Mouse (Mus musculus) layer of hippocampus, adult 9-10 months (tissue): ENCODE measurements around the gene Tmc4.

Source experiments
- DNase-seq: peaks from one replicate; pipeline ENCODE4 v3.0.0; 2022; ENCODE audit warnings: low spot score

The Tmc4 gene

DNA sequence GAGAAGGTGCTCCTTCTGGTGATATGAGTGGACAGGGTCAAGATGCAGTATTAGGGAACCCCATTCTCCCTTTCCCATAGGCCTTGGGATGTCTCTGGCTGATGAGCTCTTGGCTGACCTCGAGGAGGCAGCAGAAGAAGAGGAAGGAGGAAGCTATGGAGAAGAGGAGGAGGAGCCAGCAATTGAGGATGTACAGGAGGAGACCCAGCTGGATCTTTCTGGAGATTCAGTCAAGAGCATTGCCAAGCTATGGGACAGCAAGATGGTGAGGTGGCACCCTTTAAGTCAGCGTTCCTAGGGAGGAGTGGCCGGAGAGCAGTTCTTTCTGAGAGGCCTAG is 46.9 kb downstream of the Tmc4 start:
- no peak for DNase-seq

DNA sequence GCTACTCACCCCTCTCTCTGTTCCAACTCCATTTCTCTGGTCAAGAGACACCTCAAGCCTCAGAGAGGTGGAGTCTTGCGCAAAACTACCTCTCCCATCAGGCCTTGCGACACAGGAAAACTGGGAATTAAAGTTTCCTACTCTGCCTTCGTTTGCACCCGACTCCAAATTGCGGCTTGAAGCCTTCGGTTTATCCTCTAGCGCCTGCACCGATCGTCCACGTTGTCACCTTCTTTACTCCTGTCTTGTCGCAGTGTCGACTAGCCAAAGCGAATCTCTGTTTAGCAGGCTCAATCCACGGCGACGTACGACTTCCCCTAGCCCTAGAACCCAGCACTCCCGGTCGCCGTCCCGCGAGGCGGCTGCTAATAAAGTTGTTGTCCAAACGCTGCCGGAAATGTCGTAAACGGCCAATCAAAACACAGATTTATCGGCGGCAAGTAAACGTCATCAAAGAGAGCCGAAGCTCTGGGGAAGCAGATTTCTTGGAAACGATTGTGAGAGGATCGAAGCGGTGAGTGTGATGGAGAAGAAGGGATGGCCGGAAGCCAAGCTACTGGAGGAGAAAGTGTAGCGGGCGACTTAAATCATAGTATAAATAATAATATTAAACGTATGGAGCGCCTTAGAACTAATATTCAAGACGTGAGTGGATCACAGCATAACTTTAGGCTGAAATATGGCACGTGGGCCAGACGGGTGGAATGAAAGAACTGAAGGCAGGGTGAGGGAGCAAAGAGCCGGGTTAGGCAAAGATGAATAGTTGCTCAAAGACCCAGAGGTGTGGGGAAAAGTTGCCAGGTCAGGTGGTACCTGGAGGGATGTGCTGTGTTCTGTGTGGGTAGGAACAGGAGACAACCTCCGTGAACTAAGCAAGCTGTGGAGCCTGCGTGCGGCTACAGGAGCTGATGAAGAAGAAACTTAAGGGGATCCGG is 47.5 kb downstream of the Tmc4 start, which contains the start of the genes Tfpt and Prpf31:
Gene Tfpt, minus strand, starts transcription at position 387 of the 935 bp plus-strand sequence.
Gene Prpf31, plus strand, starts transcription at position 443 of the 935 bp plus-strand sequence.
- peak; percentile 93 for DNase-seq

DNA sequence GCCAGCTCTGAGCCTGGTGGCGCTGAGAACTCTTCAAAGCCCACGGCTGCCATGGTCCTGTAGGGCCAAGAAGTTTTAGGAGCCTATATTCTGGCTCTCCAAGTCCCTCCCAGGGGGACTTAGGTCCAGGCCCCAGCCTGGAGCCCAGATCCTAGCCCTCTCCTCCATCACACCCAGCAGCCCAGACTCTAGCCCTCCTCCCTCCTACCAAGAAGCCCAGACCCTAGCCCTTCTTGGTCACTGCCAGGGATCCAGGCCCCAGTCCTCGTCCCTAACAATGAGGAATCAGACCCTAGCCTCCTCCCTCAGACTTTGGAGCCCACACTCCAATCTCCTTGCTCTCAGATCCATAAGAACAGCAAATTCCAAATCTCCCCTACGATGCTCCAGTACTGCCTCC is 48.3 kb downstream of the Tmc4 start:
- DNase-seq = no peak

DNA sequence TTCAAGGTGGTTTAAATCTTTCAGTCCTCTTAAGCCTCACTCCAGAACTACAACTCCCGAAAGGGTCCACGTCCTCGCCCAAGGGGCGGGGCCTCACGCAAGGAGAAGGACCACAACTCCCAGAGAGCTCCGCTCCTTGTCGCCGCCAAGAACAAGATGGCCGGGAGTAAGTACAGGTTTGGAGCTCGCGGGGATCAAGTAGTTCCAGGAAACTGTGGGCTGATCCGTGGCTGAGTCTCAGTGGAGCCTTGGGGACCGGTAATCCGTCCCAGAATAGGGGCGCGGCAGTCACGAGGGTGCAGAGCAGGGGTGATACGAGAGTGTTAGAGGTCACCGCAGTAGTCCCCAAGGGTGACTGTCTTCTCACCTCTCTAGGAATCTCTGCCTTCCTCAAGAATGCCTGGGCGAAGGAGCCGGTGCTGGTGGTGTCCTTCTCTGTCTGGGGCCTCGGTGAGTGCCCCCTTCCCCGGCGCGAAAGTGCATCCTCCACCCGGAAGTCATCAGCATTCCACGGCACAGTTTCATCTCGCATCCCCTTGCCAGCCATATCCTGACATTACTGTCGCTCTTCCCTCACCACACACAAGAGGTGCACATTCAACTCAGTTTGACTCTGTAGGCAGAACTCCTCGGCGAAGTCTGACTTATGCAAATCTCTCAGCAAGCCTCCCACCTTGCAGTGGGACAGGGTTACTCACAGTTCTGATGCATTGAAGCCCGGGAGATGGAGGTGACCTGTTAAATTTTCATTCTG is 59.9 kb downstream of the Tmc4 start, which contains the start of gene Ndufa3:
Gene Ndufa3, plus strand, starts transcription at position 132 of the 754 bp plus-strand sequence.
- peak; percentile 57 for DNase-seq

DNA sequence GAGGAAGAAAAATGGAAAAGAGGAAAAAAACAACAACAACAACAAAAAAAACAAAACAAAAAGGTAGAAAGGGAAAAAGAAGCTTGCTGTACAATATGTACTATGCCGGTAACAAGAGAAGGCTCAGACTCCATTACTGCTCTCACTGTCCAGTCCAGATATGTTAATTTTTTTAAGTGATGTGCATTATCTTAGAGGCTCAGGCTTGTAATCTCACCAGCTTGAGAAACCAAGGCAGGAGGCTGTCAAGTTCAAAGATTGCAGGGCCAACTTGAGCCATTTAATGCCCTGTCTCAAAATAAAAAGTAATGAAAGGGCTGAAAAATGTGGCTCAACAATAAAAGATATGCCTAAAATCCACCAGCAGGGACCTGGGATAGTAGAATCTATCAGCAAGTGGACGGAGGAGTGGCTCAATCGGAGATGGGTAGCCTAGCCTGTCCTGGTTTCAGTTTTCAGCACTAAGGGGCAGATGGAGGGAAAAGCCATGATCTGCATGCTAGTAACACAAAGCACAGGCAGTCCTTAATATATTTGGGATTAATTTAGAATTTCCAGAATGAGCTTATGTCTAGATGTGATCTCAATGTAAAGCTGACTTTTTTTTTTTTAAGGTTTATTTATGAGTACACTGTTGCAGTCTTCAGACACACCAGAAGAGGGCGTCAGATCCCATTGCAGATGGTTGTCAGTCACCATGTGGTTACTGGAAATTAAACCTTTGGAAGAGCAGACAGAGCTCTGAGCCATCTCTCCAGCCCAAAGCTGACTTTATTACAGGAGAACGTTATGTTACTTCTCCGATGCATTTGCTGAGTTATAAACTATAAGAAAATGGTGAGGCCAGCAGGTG is 60.7 kb downstream of the Tmc4 start:
- DNase-seq = peak; percentile 53

DNA sequence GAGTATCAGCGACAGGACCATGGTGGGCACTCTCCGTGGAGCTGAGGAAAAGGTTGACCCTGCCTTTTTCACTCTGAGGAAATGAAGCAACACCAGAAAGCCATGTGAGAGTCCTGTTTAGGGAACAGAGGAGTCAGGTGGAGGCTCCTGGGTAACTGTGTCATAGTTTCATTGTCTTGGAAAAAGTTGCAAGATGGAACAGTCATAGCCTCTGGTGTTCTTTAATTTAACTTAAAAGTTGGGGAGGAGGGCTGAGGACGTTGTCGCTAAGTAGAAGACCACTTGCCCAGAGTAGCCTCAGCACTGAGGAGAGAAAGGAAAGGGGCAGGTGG is 61.3 kb downstream of the Tmc4 start, which contains the start of gene Oscar:
Gene Oscar, minus strand, starts transcription at position 101 of the 332 bp plus-strand sequence.
- no peak for DNase-seq
